Mouse (Mus musculus) thymus, adult 2 months (tissue): ENCODE measurements around the gene Ttc21a.

Experiments used
- CTCF ChIP-seq: fragments of 200-500 bp; IDR thresholded peaks from 2 replicates; pipeline ENCODE4 v1.5.1; 2012; ENCODE audit warnings: mild to moderate bottlenecking, control low read depth, low read length, moderate library complexity, borderline replicate concordance; ENCODE audit not compliant: control insufficient read depth, poor library complexity, insufficient read depth; ENCODE audit errors: extremely low read depth
- POLR2A ChIP-seq: fragments of 200-500 bp; IDR thresholded peaks from 2 replicates; pipeline ENCODE4 v1.6.1; 2012; ENCODE audit warnings: mild to moderate bottlenecking, low read length, control low read depth, moderate library complexity; ENCODE audit not compliant: control insufficient read depth, poor library complexity, insufficient read depth; ENCODE audit errors: extremely low read depth

DNA sequence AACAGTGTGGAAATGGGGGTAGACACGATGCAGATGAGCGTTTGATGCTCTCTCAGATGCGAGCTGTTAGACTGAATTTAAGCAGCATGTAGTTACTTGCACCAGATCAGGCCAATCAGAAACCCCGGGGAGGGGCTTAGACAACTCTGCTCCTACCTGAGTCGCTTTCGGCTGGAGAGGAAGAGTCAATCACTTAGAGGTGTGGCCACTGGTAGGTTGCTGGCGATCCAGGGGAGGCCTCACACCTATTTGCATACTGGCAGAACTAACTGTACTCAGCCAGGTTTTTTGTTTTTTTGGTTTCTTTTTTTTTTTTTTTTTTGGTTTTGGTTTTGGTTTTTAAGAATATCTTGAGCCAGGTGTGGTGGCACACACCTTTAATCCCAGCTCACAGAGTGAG is 50.9 kb downstream of the Ttc21a start:
- TF ChIP-seq CTCF (no peak), POLR2A (no peak)
